Mouse (Mus musculus): ENCODE results near the gene Acat2. TPM values are rescaled to one million over a fixed set of nuclear protein-coding genes. Genes with fewer than 3 reads are reported as not detected.
"Not testable (repeated sequence)": the region's sequence is repeated elsewhere in the genome, so short reads cannot be mapped to it uniquely, and the experiment has no call there.

Gene Acat2
- polyA plus RNA-seq, 1 experiment = 7.9 TPM

GRCm38 (mm10) chr17:12956664-12957063 is 3.9 kb downstream of the Acat2 start:
- no peaks in the 10 kb centered on the region for H3K27me3 ChIP-seq (ENCODE audit: control insufficient read depth, insufficient read depth, low read length)
- no peak overlapping the region for H3K4me3 ChIP-seq (ENCODE audit: low read depth, low read length)
- WGBS = 84% methylated on average over 8 of the region's 8 CpGs
- H3K4me1 ChIP-seq (ENCODE audit: control insufficient read depth, insufficient read depth, insufficient read length, low read length) = peaks cover 4% of the 10 kb centered on the region; the same call in 1 of the 2 replicates
- TF ChIP-seq POLR2A (IDR thresholded peaks at IDR 0.05; ENCODE audit: low read depth, low read length) = no peak
- no peak for TF ChIP-seq CTCF (IDR thresholded peaks at IDR 0.05; ENCODE audit: extremely low read depth, insufficient read length, insufficient replicate concordance, low read depth, low read length)
- no peak overlapping the region for H3K27ac ChIP-seq (ENCODE audit: insufficient read depth, low read depth, low read length)
- H3K36me3 ChIP-seq (ENCODE audit: control insufficient read depth, insufficient read depth, low read length) = peaks cover 13% of the 10 kb centered on the region

GRCm38 (mm10) chr17:12949669-12950068 is 10.9 kb downstream of the Acat2 start:
- Histone ChIP-seq H3K4me3 (ENCODE audit: low read depth, low read length) (no peak overlapping the region), H3K27me3 (ENCODE audit: control insufficient read depth, insufficient read depth, low read length) (no peaks in the 10 kb centered on the region), H3K27ac (ENCODE audit: insufficient read depth, low read depth, low read length) (no peak overlapping the region), H3K4me1 (ENCODE audit: control insufficient read depth, insufficient read depth, insufficient read length, low read length) (no peaks in the 10 kb centered on the region), H3K36me3 (ENCODE audit: control insufficient read depth, insufficient read depth, low read length) (peaks cover 30% of the 10 kb centered on the region)
- WGBS = 86% methylated on average over 5 of the region's 5 CpGs
- no peak for TF ChIP-seq POLR2A (IDR thresholded peaks at IDR 0.05; ENCODE audit: low read depth, low read length)
- TF ChIP-seq CTCF (IDR thresholded peaks at IDR 0.05; ENCODE audit: extremely low read depth, insufficient read length, insufficient replicate concordance, low read depth, low read length) = no peak

- WGBS = 89% methylated on average over 6 of the region's 6 CpGs
- 0 out of 2 replicates have a peak overlapping the region, but pooled peaks have one; percentile 3 for H3K27ac ChIP-seq (ENCODE audit: insufficient read depth, low read depth, low read length)
- H3K4me3 ChIP-seq (ENCODE audit: low read depth, low read length) = no peak overlapping the region
- peaks cover 19% of the 10 kb centered on the region for H3K36me3 ChIP-seq (ENCODE audit: control insufficient read depth, insufficient read depth, low read length)
- peaks cover 4% of the 10 kb centered on the region; the same call in 1 of the 2 replicates for H3K4me1 ChIP-seq (ENCODE audit: control insufficient read depth, insufficient read depth, insufficient read length, low read length)
- TF ChIP-seq CTCF (IDR thresholded peaks at IDR 0.05; ENCODE audit: extremely low read depth, insufficient read length, insufficient replicate concordance, low read depth, low read length) = no peak
- no peak for TF ChIP-seq POLR2A (IDR thresholded peaks at IDR 0.05; ENCODE audit: low read depth, low read length)
- H3K27me3 ChIP-seq (ENCODE audit: control insufficient read depth, insufficient read depth, low read length) = no peaks in the 10 kb centered on the region
Observed at GRCm38 (mm10) chr17:12942459-12943162, 17.9 kb downstream of the Acat2 start.

GRCm38 (mm10) chr17:12941543-12942260 is 18.8 kb downstream of the Acat2 start:
- no peak overlapping the region for H3K27ac ChIP-seq (ENCODE audit: insufficient read depth, low read depth, low read length)
- H3K4me3 ChIP-seq (ENCODE audit: low read depth, low read length) = no peak overlapping the region
- peaks cover 17% of the 10 kb centered on the region for H3K36me3 ChIP-seq (ENCODE audit: control insufficient read depth, insufficient read depth, low read length)
- WGBS = 86% methylated on average over 8 of the region's 8 CpGs
- peaks cover 4% of the 10 kb centered on the region; the same call in 1 of the 2 replicates for H3K4me1 ChIP-seq (ENCODE audit: control insufficient read depth, insufficient read depth, insufficient read length, low read length)
- TF ChIP-seq CTCF (IDR thresholded peaks at IDR 0.05; ENCODE audit: extremely low read depth, insufficient read length, insufficient replicate concordance, low read depth, low read length) (no peak), POLR2A (IDR thresholded peaks at IDR 0.05; ENCODE audit: low read depth, low read length) (no peak)
- no peaks in the 10 kb centered on the region for H3K27me3 ChIP-seq (ENCODE audit: control insufficient read depth, insufficient read depth, low read length)

GRCm38 (mm10) chr17:12940151-12940805 is 20.3 kb downstream of the Acat2 start, which contains the start of gene Acat3:
Acat3 (minus strand) TSS chr17:12940600.
- peaks cover 9% of the 10 kb centered on the region for H3K36me3 ChIP-seq (ENCODE audit: control insufficient read depth, insufficient read depth, low read length)
- 3% methylated on average over 27 of the region's 27 CpGs for WGBS
- peaks cover 4% of the 10 kb centered on the region; the same call in 1 of the 2 replicates for H3K4me1 ChIP-seq (ENCODE audit: control insufficient read depth, insufficient read depth, insufficient read length, low read length)
- no peak within 1 kb of the TSS for H3K27ac ChIP-seq (ENCODE audit: insufficient read depth, low read depth, low read length)
- TF ChIP-seq CTCF (IDR thresholded peaks at IDR 0.05; ENCODE audit: extremely low read depth, insufficient read length, insufficient replicate concordance, low read depth, low read length) = no peak
- TF ChIP-seq POLR2A (IDR thresholded peaks at IDR 0.05; ENCODE audit: low read depth, low read length) = no peak
- no peaks in the 10 kb centered on the region for H3K27me3 ChIP-seq (ENCODE audit: control insufficient read depth, insufficient read depth, low read length)
- H3K4me3 ChIP-seq (ENCODE audit: low read depth, low read length) = peak within 1 kb of the TSS; percentile 62

- H3K27me3 ChIP-seq (ENCODE audit: control insufficient read depth, insufficient read depth, low read length); H3K36me3 ChIP-seq (ENCODE audit: control insufficient read depth, insufficient read depth, low read length); H3K4me1 ChIP-seq (ENCODE audit: control insufficient read depth, insufficient read depth, insufficient read length, low read length); H3K27ac ChIP-seq (ENCODE audit: insufficient read depth, low read depth, low read length): not testable (repeated sequence)
- peak overlapping the region; percentile 62 for H3K4me3 ChIP-seq (ENCODE audit: low read depth, low read length)
- WGBS = 37% methylated on average over 4 of the region's 12 CpGs
Observed at GRCm38 (mm10) chr17:12939377-12940148, 21.0 kb downstream of the Acat2 start.
